Mouse (Mus musculus) brain, embryonic 18.5 days (tissue): Measurements from ENCODE around the gene Bmp3.
A peak's percentile ranks its signal among the peaks of the same experiment; 100 is the strongest.

Experiments used
- DNase-seq: peaks from one replicate; pipeline ENCODE4 v3.0.0-alpha.2; 2012; ENCODE audit warnings: low read depth, low spot score

Bmp3 gene

DNA sequence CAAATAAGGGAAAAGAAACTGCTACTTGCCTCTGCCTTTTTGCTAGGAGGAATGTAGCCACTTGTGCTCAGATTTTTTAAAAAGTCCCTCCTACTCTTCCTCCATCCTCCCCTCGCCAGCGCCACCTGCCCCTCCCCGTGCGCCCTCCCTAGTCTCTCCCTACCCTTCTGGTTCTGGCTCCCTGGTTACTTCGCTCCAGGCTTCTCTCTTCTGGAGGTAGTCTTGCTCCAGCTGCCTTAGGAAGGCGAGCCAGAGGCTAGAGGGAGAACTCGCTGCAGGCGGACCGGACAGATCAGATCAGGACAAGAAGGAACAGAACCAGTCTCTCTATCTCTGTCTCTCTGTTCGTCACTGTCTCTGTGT is at the start of gene Bmp3:
TSS of gene Bmp3 (plus strand) at position 152 of the 363 bp plus-strand sequence.
- no peak for DNase-seq

DNA sequence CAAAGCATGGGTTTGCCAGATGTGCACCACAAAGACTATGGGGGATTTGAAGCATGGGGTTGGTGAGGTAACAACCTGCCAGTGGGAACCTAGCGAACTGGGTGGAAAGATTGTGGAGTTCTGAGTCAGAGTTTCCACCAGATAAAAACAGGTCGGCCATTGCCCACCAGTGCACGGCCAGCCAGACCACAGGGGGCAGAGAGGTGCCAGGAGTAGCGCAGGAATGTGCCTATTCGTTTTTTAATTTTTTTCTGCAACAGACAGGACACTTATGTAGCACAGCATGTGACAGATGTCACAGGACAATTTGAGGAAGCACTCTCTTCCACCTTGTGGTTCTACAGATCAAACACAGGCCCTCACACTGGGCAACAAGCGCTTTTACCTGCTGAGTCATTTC is 49.5 kb upstream of the Bmp3 start:
- no peak for DNase-seq

DNA sequence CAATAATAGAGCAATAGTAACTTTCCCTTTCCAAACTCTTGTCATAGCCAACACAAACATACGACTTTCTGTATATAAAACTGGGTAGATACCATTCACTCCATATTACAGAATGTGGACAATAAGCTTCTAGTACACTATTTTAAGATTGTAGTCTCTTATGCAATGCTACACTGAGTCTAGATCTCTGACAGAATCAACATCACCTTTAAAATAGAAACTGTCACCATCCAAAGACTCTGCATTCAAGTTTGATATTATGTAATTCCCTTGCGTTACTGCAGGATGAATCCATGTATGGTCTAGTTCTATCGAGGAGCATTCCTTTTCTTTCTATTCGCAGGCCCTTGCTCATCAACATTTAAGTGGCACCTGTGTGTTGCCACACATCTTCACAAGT is 47.7 kb upstream of the Bmp3 start:
- DNase-seq, result no peak

DNA sequence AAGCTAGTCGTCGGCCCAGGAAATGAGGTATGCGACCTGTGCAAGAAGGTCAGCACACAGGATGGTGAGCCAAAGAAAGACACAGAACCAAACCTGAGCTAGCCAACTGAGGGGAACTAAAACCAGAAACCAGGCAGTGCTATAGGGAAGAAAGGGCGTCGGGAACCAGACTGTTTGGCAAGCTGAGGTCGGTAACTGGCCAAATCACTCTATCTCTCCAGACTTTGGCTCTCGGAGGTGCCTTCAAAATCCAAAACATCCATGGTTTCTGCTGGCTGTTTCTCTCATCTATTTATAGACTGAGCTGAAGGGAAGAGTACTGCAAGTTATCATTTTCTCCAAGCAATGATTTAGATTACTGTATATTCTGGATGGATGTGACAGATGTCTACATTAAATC is 47.2 kb upstream of the Bmp3 start:
- no peak for DNase-seq

DNA sequence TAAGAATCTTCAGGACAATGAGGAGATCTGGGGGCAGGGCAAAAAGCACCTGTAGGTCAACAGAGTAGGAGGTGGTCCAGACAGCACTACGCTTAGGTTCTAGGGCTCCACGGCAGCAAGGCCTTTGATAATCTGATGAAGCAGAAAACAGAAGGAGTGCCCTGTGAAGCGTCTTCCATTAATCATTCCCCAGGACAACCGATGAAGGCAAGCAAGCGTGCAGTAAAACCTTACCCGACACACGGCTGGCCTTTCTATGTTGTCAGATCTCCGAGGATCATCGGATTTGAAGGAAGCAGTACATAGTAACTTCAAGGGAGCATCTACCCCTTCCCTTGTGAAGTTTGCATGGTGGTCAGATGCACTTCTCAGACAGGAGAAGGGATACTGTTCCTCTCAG is 46.3 kb upstream of the Bmp3 start:
- no peak for DNase-seq

DNA sequence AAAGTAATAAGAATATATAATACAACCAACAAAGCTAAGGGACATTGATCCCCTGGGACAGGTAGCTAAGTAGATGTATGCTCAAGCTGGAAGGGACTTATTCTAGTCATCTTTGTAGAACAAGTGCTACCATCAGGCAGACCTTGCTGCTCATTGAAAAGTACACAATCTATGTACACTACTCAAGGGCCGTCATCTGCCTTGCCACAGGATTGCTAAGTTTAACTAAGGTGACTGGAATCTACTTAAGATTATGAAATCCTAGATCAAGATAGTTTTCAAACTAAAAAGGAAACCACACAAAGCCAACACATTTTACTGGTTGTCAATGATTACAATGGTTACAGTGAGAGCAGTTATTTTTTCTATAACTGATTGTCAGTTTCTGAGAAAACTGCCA is 41.8 kb upstream of the Bmp3 start:
- no peak for DNase-seq

DNA sequence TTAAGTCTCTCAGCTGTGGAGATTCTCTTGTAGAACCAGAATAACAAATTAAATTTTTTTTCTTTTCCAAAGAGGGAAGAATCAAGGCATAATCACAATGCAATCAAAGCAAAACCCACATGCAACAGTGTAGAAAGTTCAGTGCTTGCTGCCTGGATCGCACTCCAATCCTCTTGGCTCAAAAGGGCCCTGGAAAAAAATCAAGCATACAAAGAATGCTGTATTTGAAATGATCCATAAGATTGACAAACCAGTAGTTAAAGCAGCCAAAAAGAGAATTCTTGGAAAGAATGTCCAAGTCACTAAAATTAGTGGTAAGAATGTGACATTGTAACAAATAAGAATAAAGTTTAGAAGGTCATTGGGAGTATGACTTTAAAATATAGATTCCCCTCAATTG is 38.9 kb upstream of the Bmp3 start:
- no peak for DNase-seq

DNA sequence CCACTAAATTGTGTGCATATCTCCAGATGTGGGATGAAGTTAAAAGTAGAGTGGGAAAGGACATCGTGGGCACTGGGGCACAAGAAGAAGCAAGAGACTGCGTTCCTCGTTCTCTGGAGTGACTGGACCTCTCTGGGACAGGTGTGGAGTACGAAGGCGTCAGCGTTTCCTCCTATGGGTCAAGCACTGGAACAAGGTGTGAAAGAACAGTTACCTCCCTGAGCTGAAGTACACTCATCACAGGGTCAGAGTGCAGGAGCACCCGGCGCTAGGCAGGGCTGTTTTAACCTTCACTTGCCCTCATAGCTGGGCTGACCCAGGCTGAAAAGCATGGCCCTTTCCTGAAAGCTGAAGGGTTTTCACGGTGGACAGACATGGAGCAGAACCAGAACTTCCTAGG is 20.5 kb upstream of the Bmp3 start:
- DNase-seq, result no peak

DNA sequence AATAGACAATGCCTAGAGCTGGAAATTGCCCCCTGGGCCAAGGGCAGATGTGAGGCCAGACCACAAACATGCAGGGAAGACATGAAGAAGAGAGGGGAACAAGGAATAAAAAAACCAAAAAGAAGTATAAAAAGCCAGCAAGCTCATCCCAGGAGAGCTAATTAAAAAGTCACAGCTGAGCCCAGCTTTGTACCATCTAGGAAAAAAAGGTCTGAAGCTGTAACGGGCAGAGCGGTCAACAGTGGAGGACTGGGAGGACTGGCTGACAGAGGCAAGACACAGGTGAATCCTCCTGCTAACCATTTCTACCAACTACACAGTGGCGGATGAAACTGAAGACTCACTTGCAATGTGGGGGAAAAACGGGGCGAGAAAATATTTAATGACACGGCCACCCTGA is 19.9 kb upstream of the Bmp3 start:
- no peak for DNase-seq

DNA sequence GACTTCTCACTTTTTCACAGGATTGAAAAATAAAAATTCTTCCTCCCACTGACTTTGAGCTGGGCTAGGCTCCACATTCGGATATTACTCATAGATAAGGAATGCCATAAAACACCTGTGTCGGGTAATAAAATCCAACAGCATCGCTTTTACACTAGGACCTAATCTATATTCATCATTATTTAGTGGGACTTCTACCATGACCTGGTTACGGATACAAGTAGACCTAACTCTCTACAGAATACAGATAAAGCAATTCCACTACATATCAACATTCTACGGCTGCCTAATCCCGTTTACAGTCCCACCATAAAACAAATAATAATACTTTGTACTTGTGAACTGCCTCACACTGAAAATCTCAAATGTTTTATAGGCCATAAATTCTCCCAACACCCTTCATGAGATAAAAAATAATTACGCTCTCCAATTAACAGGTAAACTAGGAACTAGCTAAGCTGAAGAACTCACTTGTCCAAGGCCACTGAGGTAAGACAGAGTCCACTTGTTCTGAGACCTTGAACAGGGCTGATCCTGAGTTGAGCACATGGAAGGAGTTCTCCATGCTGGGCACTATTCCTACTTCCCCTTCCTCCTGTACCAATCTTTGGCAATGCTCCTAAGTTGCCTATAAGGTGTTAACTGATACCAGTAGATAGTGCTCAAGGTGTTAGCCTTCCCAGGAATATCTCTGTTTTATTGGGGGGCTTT is 11.5 kb upstream of the Bmp3 start:
- no peak for DNase-seq

DNA sequence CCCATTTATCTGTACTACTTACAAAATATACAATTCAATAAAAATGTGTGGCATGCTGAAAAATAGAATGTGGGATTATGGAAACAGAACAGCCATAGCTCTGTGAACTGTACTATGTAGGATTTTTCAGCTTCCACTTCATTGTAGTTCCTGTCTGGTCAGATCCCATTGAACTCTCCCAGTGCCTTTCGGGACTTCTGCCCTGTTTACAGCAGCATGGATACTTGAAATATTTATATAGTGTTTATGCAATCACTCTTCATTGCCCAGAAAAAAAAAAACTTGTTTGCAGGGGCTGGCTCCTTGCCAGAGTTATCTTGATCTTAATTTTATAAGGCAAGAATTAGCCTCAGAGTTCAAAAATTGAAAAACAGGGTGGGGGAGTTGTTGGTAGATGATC is 9.6 kb upstream of the Bmp3 start:
- DNase-seq, result no peak

DNA sequence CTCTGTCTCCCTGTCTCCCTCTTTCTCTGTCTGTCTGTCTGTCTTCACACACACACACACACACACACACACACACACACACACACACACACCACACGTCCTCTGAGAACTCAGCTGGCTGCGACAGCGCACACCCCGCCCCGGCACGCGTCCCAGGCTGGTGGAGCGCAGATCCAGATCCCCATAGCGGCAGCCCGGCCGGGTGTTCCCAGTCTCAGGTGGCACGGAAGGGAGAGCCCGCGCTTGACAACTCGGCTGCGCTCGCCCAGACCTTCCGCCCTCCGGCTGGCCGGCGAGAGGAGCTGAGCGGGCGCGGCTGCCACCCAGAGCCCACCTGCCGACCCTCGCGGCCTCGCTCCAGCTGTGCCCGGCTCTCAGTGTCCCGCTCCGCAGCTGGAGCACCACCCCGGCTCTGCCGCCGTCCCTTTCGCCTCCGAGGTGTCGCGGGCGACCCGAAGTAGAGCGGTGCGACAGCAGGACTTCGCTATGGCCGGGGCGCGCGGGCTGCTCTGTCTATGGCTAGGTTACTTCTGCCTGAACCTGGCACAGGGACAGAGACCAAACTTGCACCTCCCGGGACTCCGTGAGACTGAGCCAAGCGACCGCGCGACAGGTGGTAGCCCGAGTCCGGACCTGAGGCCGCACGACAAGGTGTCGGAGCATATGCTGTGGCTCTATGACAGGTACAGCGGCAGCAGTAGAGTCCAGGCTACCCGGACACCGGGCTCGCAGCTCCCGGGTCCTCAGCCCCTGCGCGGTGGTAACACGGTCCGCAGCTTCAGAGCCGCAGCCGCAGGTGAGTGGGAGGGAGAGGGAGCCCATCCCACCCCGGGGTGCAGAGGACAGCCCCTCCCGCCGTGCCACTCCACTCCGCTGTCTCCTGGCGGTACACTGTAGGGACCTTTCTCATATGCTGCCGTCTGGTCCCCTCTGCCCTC is 681 bp downstream of the Bmp3 start:
- no peak for DNase-seq

DNA sequence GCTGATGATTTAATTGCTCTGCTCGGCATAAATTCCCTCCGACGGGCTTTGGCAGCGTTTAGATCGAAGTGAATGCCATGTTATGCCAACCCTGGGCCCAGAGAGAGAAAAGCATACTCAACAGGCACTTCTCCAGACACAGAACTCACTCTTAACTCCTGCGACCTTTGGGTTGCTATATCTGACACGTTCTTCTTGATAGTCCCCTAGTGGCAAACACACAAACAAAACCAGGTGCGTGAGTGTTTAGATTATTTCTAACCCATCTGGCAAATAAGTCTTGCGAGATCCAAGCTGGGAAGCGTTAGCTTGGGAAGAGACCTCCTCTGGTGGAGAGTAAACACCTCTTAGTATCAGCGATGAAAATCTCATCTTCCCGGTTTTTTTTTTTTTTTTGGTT is 1.5 kb downstream of the Bmp3 start:
- DNase-seq, result no peak

DNA sequence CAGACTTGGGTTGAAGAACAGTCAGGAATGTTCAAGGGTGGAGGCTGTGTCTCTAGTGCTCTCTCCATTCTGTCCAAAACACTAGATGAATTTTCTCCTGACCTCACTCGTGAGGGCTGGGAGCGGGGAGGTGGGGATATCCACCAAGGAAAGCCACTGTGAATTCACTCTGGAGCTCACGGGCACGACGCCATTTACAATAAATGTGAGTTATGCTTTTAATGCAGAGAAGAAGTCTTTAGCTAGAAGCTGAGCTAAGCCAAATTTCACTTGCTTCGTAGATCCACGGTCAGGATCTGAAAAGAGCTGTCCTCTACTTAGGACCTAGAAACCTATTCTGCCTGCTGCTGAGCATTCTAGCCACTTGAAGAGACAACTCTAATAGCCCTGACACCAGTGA is 2.1 kb downstream of the Bmp3 start:
- DNase-seq, result no peak

DNA sequence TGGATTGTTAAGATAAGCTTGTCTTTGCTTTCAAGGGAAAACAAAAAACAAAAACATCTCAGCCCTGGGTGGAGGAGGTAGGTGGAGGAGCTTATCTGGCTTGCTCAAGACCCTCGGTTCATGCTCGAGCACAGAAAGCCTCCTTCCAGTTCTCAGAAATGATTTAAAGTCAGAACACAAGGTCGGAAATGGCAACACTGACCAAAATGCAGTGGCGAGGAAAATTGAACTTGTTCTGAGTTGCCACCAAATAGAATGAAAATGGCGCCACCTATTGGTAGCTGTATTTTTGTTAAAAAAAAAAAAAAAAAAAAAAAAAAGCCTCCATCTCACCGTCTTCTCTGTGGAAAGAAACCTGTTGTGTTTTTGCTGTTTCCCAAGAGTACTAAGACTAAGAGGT is 9.7 kb downstream of the Bmp3 start:
- peak; percentile 49 for DNase-seq

DNA sequence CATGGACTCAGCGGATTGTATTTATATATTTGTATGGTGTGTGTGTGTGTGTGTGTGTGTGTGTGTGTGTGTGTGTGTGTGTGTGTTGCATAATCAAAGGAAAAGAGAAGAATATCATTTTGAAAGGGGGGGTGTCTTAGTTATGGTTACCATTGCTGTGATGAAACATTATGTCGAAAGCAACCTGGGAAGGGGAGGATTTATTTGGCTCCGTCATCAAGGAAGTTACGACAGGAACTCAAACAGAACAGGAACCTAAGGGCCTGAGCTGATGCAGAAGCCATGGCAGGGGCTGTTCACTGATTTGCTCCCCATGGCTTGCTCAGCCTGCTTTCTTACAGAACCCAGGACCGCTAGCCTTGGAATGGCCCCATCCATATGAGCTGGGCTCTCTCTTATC is 10.9 kb downstream of the Bmp3 start:
- DNase-seq, result no peak

DNA sequence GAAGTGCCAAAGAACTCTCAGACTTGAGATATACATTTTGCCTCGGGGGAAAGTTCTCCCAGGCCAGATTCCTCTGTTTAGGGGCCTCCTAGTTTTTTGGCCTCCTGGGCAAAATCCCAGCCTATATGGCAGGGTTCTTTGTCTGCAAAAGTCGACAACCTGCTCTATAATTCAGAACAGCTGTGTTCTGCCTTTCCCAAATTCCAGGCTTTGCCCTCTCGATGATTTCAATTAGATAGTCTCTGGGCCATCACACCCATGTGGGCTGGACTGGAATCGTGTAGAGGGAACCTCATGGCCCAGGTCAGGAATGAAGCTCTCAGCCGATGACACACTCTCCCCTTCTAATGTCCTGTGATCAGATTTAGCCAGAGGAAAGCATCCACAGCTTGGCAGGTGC is 21.8 kb downstream of the Bmp3 start:
- no peak for DNase-seq

DNA sequence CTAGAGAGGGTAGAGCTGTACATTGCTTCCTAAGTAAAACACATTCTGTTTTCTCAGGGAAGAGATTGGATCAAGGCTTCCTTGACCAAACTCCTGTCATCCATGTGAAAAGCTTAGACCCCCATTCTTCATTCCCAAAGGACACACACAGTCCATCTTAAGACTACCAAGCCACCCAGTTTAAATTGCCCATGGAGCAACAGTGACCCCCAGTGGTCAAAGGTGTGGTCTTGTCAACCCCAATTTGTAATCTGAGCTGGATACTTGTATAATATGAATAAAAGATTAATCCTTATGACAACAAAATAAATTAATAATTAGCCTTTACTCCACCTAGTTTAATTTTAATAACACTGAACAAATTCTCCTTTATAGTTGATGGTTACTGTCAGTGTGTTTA is 24.7 kb downstream of the Bmp3 start:
- DNase-seq, result no peak

DNA sequence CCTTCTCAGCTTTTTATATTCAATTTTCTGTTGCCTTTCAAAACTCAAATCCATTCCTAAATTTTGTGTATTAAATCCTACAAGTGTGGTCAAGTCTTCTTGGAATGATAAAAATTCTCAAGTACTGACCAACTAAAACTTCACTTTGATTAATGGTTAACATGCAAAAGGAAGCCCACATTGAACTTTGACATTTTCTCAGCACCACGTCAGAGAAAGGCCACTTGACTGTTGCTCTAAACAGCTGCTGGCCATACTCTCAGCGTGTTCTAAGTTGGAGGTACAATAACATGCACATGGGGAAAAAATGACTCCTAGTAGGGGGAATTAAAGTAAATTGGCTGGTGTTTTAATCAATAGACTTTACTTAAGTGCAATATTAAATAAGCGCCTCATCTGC is 27.9 kb downstream of the Bmp3 start:
- DNase-seq, result no peak

DNA sequence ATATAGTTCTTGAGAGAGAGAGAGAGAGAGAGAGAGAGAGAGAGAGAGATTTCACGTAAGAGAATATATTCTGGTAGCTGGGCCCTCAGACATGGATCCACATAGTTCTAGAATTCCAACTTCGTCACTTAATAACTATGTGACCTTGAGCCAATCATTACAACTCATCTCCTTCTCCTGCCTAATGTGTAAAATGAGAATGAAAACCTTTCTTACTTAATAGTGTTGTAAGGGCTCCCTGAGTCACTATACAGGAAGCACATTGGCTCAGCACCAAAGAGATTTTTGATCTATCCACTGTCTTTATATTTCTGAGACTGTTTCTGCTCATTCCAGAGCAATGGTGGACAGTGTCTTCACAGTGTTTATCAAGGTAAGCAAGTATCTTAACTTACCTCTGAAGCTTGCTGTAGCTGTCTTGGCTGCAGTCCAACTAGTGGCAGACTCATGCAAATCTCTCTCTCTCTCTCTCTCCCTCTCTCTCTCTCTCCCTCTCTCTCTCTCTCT is 36.4 kb downstream of the Bmp3 start:
- no peak for DNase-seq

DNA sequence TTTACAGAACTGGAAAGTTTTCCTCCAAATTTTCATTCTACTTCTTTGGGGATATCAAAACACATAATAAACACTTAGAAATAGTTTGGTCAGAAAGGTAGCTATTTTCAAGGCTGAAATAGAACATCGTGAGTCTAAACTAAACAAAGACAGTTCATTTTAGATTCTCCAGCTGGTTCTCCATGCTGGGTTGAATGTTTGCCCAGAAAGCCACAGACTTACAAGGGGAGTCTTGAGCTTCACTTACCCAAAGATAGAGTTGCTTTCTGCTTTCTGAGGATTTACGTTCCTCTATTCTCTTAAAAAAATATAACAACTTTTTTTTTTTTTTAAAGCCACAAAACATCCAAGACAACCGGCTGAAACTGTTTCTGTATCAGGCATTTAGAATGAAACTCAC is 40.1 kb downstream of the Bmp3 start:
- DNase-seq, result no peak

DNA sequence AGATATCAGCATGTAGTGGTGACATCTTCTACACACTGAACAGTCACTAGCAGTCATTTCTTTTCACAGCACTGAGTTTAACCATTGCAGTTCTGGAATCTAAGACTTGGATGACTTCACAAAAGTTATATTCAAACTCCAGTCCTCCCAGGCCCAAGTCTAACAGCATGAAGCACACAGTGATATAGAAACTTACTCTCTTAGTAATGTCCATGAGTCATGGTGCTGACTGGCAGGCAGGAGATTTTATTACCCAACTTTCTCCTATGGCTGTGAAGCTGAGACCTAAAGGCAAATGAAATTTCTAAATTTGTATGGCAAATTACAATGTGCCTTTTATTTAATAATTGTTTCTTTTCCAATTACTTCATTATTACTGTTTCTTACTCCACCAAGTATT is 43.7 kb downstream of the Bmp3 start:
- DNase-seq, result no peak

DNA sequence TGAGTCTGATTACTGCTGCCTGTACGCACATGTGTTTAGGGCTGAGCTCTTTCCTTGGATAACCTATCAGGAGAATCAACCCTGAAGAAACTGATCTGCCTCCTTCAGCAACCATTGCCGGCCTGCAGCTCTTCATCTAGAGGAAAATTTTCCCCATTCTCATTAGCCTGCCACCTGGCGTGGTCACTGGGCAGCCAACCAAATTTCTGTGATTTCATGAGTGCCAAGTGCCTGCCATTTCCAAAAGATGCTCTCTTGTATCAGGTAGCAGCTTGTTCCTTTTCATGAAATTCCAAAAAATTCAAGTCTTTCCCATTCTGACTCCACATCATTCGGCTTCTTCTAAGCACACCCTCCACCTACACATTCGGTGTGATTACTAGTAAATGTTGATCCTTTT is 46.7 kb downstream of the Bmp3 start:
- no peak for DNase-seq
